Mouse (Mus musculus): ENCODE results near the gene Nrip1.

Nrip1 gene

GRCm38 (mm10) chr16:76344761-76345368 lies 28.8 kb downstream of the Nrip1 start:
- peak in 1 of 2 experiments; percentile 35 for DNase-seq

- no peak for DNase-seq
These were observed 29.6 kb downstream of the Nrip1 start for GRCm38 (mm10) chr16:76344030-76344429.

- peak; percentile 44 to 66 for DNase-seq
These were observed 32.0 kb downstream of the Nrip1 start for GRCm38 (mm10) chr16:76341636-76342035.

GRCm38 (mm10) chr16:76339256-76339655 lies 34.4 kb downstream of the Nrip1 start:
- DNase-seq: no peak

- DNase-seq: no peak
These were observed 36.3 kb downstream of the Nrip1 start for GRCm38 (mm10) chr16:76337351-76337750.

- no peak for DNase-seq
These were observed 36.7 kb downstream of the Nrip1 start for GRCm38 (mm10) chr16:76336932-76337331.

GRCm38 (mm10) chr16:76335913-76336312 lies 37.7 kb downstream of the Nrip1 start:
- DNase-seq: no peak

GRCm38 (mm10) chr16:76332127-76332526 lies 41.5 kb downstream of the Nrip1 start:
- peak in 1 of 2 experiments; percentile 47 for DNase-seq

GRCm38 (mm10) chr16:76331231-76331630 lies 42.4 kb downstream of the Nrip1 start:
- no peak for DNase-seq

GRCm38 (mm10) chr16:76325315-76325710 lies 48.3 kb downstream of the Nrip1 start:
- no peak for DNase-seq

- peak; percentile 50 to 56 for DNase-seq
These were observed 49.0 kb downstream of the Nrip1 start for GRCm38 (mm10) chr16:76324411-76325314.

GRCm38 (mm10) chr16:76323594-76324307 lies 49.9 kb downstream of the Nrip1 start:
- DNase-seq: no peak

- DNase-seq: no peak
These were observed 50.5 kb downstream of the Nrip1 start for GRCm38 (mm10) chr16:76323141-76323540.

- peak; percentile 60 to 61 for DNase-seq
These were observed 52.0 kb downstream of the Nrip1 start for GRCm38 (mm10) chr16:76321527-76322165.

GRCm38 (mm10) chr16:76320118-76320473 lies 53.5 kb downstream of the Nrip1 start:
- DNase-seq: no peak

- DNase-seq: peak; percentile 39 to 41
These were observed 54.1 kb downstream of the Nrip1 start for GRCm38 (mm10) chr16:76319364-76320117.

GRCm38 (mm10) chr16:76318331-76318922 lies 55.2 kb downstream of the Nrip1 start:
- DNase-seq: no peak

GRCm38 (mm10) chr16:76316940-76317822 lies 56.4 kb downstream of the Nrip1 start:
- peak; percentile 49 to 73 for DNase-seq

- DNase-seq: no peak
These were observed 58.0 kb downstream of the Nrip1 start for GRCm38 (mm10) chr16:76315642-76316041.

All from kidney, postnatal 36 days (tissue).